Mouse (Mus musculus) CD4-positive, CD25-positive, alpha-beta regulatory T cell, adult 4 months (primary cell): ENCODE data around the gene Zxdb. TPM values are rescaled to one million over a fixed set of nuclear protein-coding genes. Genes with fewer than 3 reads are reported as not detected.
"Not testable (repeated sequence)": the region's sequence is repeated elsewhere in the genome, so short reads cannot be mapped to it uniquely, and the experiment has no call there.

Experiments
- ATAC-seq: one replicate; pipeline ENCODE4 v1.8.0; 2017
- polyA plus RNA-seq, 2 experiments: library from polyadenylated mRNA; unstranded; fragments of 100-300 nt; shearing (Covaris generic); gene quantifications; one replicate each; pipeline ENCODE4 v1.2.1; 2017

The Zxdb gene
- polyA plus RNA-seq, result 1 to 10 TPM; 1.4 to 2.7 TPM

DNA sequence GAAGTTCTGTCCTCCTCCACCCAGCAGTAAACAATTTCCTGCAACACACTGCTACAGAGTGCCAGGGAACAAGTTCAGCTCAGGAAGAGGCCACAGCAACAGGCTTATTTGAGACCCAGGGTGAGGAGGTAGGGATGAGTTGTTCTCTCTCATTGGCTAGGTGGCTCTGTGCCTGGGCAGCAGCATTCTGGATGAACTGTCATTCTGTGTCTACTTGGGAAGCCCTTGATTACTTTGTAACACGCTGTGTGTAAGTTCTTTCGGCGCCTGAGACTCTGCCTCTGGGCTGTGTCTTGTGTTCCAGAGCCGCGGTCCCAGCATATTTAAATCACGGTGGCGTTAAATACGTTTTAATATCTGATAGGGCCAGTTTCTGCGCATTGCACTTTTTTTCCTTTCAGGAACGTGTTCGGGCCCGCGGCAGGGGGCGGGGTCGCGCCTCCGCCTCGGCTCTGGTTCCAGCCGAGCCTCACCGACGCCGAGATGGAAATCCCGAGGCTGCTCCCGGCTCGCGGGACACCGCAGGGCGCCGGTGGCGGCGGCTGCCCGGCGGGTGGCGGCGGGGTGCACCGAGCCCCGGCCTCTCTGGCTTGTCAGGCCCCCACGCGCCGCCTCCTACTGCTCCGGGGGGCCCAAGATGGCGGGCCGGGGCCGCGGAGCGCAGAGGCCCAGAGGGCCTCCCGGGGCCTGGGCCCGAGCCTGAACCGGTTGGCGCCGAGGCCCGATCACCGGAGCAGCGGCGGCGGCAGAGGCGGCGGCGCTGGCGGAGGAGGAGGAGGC, at the start of gene Zxdb:
Gene Zxdb (plus strand): TSS at position 378 of the 780 bp plus-strand sequence.
- ATAC-seq, result peak; percentile 73

DNA sequence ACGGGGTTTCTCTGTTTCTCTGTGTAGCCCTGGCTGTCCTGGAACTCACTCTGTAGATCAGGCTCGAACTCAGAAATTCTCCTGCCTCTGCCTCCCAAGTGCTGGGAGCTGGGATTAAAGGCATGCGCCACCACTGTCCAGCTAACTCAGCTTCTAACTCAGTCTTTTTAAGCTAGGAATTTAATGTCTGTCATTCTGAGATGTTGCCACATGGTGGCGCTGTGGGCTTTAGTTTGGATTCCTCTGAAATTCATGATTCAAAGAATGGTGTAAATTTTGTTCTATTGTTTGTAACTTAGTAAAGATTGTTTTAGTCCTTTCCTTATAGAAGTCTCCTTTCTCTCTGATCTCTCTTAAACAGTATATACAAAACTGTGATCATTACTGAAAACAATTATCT, 49.4 kb upstream of the Zxdb start:
- ATAC-seq, result no peak

DNA sequence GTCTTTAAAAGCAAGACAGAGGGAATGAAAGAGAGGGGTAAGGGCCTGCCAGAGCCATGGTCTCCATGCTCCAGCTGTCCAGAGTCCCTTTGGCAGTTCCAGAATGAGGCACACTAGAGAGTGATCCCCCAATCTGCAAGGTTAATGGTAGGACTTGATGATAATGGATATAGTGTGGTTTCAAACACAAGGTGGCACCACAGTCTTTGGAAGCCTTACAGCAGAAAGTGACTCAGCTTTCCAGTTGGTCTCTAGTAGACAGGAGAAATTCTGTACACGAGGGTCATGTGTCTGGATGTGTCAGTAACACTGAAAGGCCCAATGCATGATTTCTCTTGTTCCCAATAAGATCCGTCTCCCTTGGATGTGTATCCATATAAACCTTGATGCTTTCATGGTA, 42.8 kb upstream of the Zxdb start:
- ATAC-seq, result not testable (repeated sequence)

DNA sequence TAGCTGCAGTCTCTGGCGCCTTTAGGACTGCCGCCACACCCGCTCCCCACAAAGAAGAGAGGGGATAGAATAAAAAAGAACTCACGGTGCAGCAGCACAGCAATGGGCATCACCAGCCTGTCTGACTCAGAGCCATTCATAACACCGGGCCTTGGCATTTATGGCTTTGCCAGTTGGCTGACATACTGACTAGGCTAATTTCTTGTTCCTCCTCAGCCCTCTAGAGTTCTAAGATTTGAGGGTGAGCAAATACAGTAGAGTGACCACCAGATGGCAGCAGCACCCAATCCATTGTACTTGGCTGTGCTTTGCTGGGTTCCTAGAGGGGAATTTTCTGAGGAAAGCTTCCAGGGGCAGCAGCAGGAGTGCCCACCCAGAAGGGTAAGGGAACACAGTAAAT, 34.8 kb upstream of the Zxdb start:
- peak; percentile 83 for ATAC-seq

DNA sequence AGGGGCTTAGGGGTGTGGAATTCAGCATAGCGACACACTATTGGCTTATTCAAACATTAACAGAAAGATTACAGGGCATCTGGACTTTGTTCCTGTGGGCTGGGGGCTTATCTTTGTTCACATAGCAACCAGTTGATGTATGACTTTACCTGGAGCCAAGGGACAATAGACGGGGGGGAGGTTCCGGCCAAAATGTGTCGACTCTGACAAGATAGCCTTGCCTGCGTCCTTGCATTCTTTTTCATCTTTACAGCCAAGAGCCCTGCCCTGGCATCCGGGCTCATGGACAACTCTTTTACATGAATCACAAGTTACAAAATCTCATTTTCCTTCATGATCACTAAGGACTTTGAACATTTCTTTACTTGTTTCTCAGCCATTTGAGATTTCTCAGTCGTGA, 17.7 kb upstream of the Zxdb start:
- not testable (repeated sequence) for ATAC-seq

DNA sequence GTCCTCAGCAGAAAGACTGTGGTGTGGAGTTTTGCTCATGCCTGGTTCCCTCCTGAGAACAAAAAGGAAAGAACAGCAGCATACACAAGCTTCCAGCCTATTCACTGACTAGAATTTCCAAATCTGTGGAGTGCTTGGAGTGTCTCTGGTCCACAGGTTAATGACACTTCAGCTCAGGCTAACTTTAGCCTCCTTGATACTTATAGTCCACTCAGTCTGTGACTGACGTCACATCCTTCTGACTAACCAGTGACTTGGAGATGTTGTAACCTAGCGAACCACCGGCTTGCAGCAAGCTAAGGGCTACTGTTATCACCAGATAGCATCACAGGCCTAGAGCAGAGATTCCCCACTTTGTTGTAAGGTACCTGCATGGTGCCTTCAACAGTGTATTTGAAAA, 14.6 kb upstream of the Zxdb start:
- ATAC-seq, result not testable (repeated sequence)

DNA sequence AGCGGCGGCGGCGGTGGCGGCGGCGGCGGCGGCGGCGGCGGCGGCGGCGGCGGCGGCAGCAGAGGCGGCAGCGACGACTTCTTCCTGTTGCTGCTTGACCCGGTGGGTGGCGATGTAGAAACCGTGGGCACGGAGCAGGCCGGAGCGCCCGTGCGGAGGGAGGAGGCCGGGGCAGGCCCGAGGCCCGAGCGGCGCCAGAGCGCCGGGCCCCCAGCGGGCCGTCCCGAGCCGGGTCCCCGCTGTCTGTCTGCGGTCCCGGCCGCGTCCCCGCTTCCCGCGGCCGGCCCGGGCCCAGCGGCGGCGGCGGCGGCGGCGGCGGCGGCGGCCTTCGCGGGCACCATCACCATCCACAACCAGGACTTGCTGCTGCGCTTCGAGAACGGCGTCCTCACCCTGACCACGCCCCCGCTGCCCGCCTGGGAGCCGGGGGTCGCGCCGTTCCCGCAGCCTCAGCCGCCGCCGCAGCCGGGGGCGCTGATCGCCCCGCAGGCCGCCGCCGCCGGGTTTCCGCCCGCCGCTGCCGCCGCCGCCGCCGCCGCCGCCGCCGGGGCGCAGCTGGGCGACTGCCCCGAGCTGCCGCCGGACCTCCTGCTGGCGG, 702 bp downstream of the Zxdb start:
- ATAC-seq, result peak; percentile 22

DNA sequence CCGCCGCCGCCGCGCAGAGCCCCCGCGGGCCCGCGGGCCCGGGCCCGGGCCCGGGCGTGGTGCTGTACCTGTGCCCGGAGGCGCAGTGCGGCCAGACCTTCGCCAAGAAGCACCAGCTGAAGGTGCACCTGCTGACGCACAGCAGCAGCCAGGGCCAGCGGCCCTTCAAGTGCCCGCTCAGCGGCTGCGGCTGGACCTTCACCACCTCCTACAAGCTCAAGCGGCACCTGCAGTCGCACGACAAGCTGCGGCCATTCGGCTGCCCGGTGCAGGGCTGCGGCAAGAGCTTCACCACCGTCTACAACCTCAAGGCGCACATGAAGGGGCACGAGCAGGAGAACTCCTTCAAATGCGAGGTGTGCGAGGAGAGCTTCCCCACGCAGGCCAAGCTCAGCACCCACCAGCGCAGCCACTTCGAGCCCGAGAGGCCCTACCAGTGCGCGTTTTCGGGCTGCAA, 1.3 kb downstream of the Zxdb start:
- peak; percentile 14 for ATAC-seq

DNA sequence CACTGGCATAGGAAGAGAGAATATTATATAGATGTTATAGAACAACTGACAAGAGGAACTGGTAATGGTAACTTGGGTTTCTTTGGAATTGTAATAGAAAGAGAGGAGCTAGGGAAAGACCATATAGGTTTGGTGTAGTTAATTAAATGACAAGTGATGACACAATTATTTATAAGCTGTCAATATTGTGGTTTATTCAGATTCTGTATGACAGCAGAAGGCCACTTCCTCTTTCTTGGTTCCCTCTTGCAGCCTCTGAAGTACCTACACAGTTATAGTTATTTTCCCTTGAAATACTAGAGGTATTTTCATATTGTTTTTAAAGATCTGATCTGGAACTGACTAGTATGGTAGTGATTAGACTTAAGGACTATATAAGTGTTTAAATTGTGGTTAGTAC, 7.2 kb downstream of the Zxdb start:
- ATAC-seq, result peak; percentile 50

DNA sequence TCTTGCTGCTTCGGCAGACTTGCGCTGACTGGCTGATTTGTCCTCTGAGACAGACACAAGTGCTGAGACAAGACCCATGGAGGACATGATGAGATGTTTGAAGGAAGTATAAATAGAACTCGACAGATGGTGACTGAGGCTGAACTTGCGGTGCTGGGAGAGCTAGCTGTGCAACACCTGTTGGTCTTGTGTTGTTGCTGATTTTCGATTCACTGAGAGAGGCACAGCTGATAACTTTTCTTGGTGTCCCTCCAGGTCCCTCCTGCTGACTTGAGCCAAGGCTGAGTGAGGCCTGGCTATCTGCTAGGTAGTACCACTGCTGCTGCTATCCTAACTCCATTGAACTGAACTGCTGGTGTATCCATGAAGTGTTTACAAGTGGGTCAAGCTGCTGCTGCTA, 29.4 kb downstream of the Zxdb start:
- ATAC-seq, result no peak

DNA sequence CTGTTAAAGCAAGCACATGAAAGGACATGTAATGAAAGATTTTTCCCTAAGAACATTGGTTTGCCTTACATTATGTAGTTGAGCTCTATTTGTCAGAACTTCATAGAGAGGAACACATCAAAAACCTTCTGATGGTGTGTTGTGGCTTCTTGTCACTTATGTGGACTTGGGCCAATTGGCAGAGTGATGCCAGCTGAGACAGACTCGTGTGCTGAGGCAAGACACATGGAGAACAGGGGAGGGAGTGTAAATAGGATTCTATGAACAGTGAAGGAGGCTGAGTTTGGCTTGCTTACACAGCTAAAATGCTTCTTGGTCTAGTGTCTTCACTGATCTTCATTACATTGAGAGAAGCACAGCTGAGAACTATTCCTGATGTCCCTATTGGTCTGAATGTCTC, 35.6 kb downstream of the Zxdb start:
- ATAC-seq, result no peak

DNA sequence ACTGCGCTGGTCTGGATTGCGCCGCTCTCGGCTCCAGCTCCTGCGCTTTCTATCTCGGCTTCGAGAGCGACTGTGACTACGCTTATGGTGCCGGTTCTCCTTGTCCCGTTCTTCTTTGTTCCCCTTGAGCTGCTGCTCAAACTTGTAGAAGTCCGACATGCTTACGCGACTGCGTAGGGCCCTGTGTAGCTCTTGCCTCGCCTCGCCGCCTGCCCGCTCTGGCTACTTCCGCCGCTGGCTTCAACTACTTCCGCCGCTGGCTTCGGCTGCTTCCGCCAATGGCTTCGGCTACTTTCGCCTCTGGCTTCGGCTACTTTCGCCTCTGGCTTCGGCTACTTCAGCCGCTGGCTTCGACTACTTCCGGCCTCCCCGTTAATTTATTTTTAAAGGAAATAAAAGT, 49.5 kb downstream of the Zxdb start:
- ATAC-seq, result no peak

Other genes starting within 250 kb of the Zxdb start
- gene Maged1, start 182.4 kb upstream of the Zxdb start, polyA plus RNA-seq, result 10 to 100 TPM in 1 of 2 experiments, 1 to 10 TPM in 1; 4.7 to 10.3 TPM
- under 1 TPM; 0.20 to 0.52 TPM for gene Gspt2, start 88.5 kb upstream of the Zxdb start, polyA plus RNA-seq